Mouse (Mus musculus) kidney, postnatal 14 days (tissue): ENCODE measurements at regions not wholly inside any gene's neighbourhood (a gene's known extent, or its start where the extent isn't known, plus 50 kb on each side); places are given as distances from the start of the nearest gene placed in this dataset.
A peak's percentile ranks its signal among the peaks of the same experiment; 100 is the strongest.

Experiments
- DNase-seq: peaks from one replicate; pipeline ENCODE4 v3.0.0; 2022; ENCODE audit warnings: mixed read lengths

- DNase-seq = no peak
Measured at GRCm38 (mm10) chr6:52368734-52369412, 55.6 kb downstream of the Evx1 start.

- DNase-seq = no peak
Measured at GRCm38 (mm10) chr6:52370806-52371360, 57.6 kb downstream of the Evx1 start.

GRCm38 (mm10) chr6:52379146-52379545 lies 65.8 kb downstream of the Evx1 start:
- DNase-seq = no peak

- DNase-seq = no peak
Measured at GRCm38 (mm10) chr6:52379588-52379987, 66.3 kb downstream of the Evx1 start.

- no peak for DNase-seq
Measured at GRCm38 (mm10) chr6:52385044-52385443, 71.7 kb downstream of the Evx1 start.

- DNase-seq = no peak
Measured at GRCm38 (mm10) chr6:52401404-52401803, 88.1 kb downstream of the Evx1 start.

GRCm38 (mm10) chr6:52409991-52410390 lies 96.7 kb downstream of the Evx1 start:
- no peak for DNase-seq

- DNase-seq = no peak
Measured at GRCm38 (mm10) chr6:52410711-52411110, 97.4 kb downstream of the Evx1 start.

GRCm38 (mm10) chr6:52411302-52411701 lies 98.0 kb downstream of the Evx1 start:
- DNase-seq = no peak

- no peak for DNase-seq
Measured at GRCm38 (mm10) chr6:52413639-52414038, 100.3 kb downstream of the Evx1 start.

- DNase-seq = no peak
Measured at GRCm38 (mm10) chr6:52415341-52415946, 102.1 kb downstream of the Evx1 start.

GRCm38 (mm10) chr6:52416491-52416890 lies 103.2 kb downstream of the Evx1 start:
- no peak for DNase-seq

- peak; percentile 51 for DNase-seq
Measured at GRCm38 (mm10) chr6:52417439-52418124, 104.3 kb downstream of the Evx1 start.

- peak; percentile 72 for DNase-seq
Measured at GRCm38 (mm10) chr6:52418451-52419170, 105.3 kb downstream of the Evx1 start.

GRCm38 (mm10) chr6:52420276-52420970 lies 107.1 kb downstream of the Evx1 start:
- no peak for DNase-seq

GRCm38 (mm10) chr6:52421771-52422170 lies 108.5 kb downstream of the Evx1 start:
- DNase-seq = no peak

- DNase-seq = no peak
Measured at GRCm38 (mm10) chr6:52422686-52423085, 109.4 kb downstream of the Evx1 start.

- DNase-seq = no peak
Measured at GRCm38 (mm10) chr6:52423581-52424107, 110.3 kb downstream of the Evx1 start.

- DNase-seq = no peak
Measured at GRCm38 (mm10) chr6:52424440-52424839, 111.1 kb downstream of the Evx1 start.

GRCm38 (mm10) chr6:52425082-52425481 lies 111.8 kb downstream of the Evx1 start:
- DNase-seq = no peak

GRCm38 (mm10) chr6:52428489-52429203 lies 115.3 kb downstream of the Evx1 start:
- DNase-seq = peak; percentile 27

- no peak for DNase-seq
Measured at GRCm38 (mm10) chr6:52429204-52429552, 115.9 kb downstream of the Evx1 start.
